Mouse (Mus musculus) myocyte (in vitro differentiated cells): ENCODE measurements at regions not wholly inside any gene's neighbourhood (a gene's known extent, or its start where the extent isn't known, plus 50 kb on each side); places are given as distances from the start of the nearest gene placed in this dataset.

Experiments
- E2F4 ChIP-seq: IDR thresholded peaks from one replicate; pipeline ENCODE4 v1.6.1; 2011; ENCODE audit warnings: mild to moderate bottlenecking, control low read depth, moderate library complexity; ENCODE audit not compliant: insufficient read depth
- MAX ChIP-seq: IDR thresholded peaks from one replicate; pipeline ENCODE4 v1.6.1; 2011; ENCODE audit warnings: low read depth, mild to moderate bottlenecking, control low read depth
- MYOD1 ChIP-seq, 3 experiments: IDR thresholded peaks; one replicate each; pipeline ENCODE4 v1.6.1; 2011; ENCODE audit warnings: control low read depth in 2 of 3, low read depth in 2 of 3, mild to moderate bottlenecking in 2 of 3, moderate library complexity in 1 of 3; ENCODE audit not compliant: insufficient read length in 2 of 3, control insufficient read depth in 1 of 3
- POLR2A ChIP-seq: IDR thresholded peaks from one replicate; pipeline ENCODE4 v1.6.1; 2011; ENCODE audit warnings: low read depth, mild to moderate bottlenecking, control low read depth, moderate library complexity; ENCODE audit not compliant: insufficient read length
- TCF3 ChIP-seq: IDR thresholded peaks from one replicate; pipeline ENCODE4 v1.6.1; 2011; ENCODE audit warnings: low read depth, control low read depth; ENCODE audit not compliant: insufficient read length

DNA sequence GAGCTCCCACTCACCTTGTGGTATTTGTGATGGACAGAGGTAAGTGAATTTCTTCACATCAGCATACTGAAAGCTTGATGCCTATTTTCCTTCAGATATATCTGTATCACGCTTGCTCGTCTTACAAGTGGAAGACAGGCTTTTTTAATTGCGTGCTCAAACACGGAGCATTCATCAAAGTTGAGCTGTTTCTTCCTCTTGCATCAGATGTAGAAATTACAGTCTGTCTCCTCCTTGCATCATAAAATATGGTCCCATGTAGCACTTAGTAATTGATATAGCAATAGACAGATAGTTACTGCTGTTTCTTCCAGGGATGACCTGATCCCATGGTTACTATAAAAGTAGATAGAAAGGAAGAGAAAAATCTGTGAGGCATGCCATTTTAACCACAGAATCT, 97.5 kb upstream of the Pard3b start:
- no peak for TF ChIP-seq POLR2A
- no peak for TF ChIP-seq MAX
- TF ChIP-seq MYOD1 (IDR thresholded peaks at IDR 0.05; ENCODE audit: control insufficient read depth in 1 of 3, insufficient read length in 2 of 3, low read depth in 2 of 3) = no peak
- TF ChIP-seq TCF3 = no peak
- no peak for TF ChIP-seq E2F4
